Mouse (Mus musculus): ENCODE measurements around the gene Top1.

DNA sequence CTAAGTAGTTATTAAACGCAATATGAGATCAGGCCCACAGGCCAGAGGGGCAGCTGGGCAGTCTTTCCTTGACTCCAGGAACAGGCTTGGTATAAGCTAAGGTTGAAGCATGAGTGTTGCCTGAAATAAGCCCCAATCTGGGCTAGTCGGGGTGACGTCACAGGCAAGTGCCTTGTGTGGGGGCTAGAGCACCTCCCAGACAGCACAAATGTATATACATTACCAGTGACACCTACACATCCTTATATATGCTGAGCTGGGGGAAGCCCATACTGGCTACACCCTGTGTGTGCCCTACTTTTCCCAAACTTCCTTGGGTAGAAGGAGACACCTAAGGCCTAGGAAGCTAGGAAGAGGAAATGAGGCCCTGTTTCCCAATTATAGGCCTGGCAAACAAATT lies 83.3 kb downstream of the Top1 start:
- TF ChIP-seq CTCF (conservative IDR thresholded peaks at IDR 0.05 in 1 of 2, IDR thresholded peaks at IDR 0.05 in 1 of 2; ENCODE audit: low read depth in 2 of 2, low read length in 2 of 2) (no peak), POLR2A (IDR thresholded peaks at IDR 0.05; ENCODE audit: low read depth, low read length) (no peak), MXI1 (IDR thresholded peaks at IDR 0.05; ENCODE audit: low read depth, low read length) (no peak), TCF12 (IDR thresholded peaks at IDR 0.05; ENCODE audit: low read depth, low read length) (no peak), ZKSCAN1 (IDR thresholded peaks at IDR 0.05; ENCODE audit: borderline replicate concordance, low read depth, low read length) (no peak), CHD2 (IDR thresholded peaks at IDR 0.05; ENCODE audit: low read length) (no peak), EP300 (IDR thresholded peaks at IDR 0.05; ENCODE audit: low read length) (no peak), HCFC1 (IDR thresholded peaks at IDR 0.05; ENCODE audit: low read depth, low read length) (no peak), UBTF (IDR thresholded peaks at IDR 0.05; ENCODE audit: low read depth, low read length) (no peak), MAFK (IDR thresholded peaks at IDR 0.05; ENCODE audit: insufficient replicate concordance, low read length) (no peak), USF1 (IDR thresholded peaks at IDR 0.05; ENCODE audit: low read depth, low read length) (no peak), MAX (IDR thresholded peaks at IDR 0.05; ENCODE audit: low read length) (no peak)

All from CH12.LX (cell line).